Mouse (Mus musculus) ES-E14 (cell line): ENCODE data around the gene Rad9b. TPM values are rescaled to one million over a fixed set of nuclear protein-coding genes. Genes with fewer than 3 reads are reported as not detected.

Source experiments
- DNase-seq: peaks from one replicate; pipeline ENCODE4 v3.0.0-alpha.2; 2013; ENCODE audit warnings: low read depth, low spot score
- H3K27ac ChIP-seq: 2 replicates; pipeline ENCODE4 v1.5.1; 2012; ENCODE audit warnings: low read depth, mild to moderate bottlenecking, low read length, moderate library complexity, mixed read lengths; ENCODE audit not compliant: poor library complexity, insufficient read depth, severe bottlenecking
- H3K36me3 ChIP-seq: 2 replicates; pipeline ENCODE4 v1.6.1; 2012; ENCODE audit warnings: mild to moderate bottlenecking, low read length, moderate library complexity, mixed read lengths; ENCODE audit not compliant: control insufficient read depth, poor library complexity, insufficient read depth, severe bottlenecking
- H3K4me1 ChIP-seq, 2 experiments: fragments of 150-350 bp in 1 of 2; sonication (generic) in 1 of 2; 2 replicates each; pipeline ENCODE4 v1.6.1; 2012; ENCODE audit warnings: low read length in 2 of 2, mild to moderate bottlenecking in 1 of 2, mixed read lengths in 1 of 2; ENCODE audit not compliant: control insufficient read depth in 2 of 2, insufficient read depth in 2 of 2, poor library complexity in 1 of 2
- H3K4me3 ChIP-seq, 2 experiments: fragments of 150-350 bp in 1 of 2; sonication (generic) in 1 of 2; 2 replicates each; pipeline ENCODE4 v1.5.1; 2012; ENCODE audit warnings: low read length in 2 of 2, low read depth in 1 of 2, mild to moderate bottlenecking in 1 of 2, mixed read lengths in 1 of 2; ENCODE audit not compliant: insufficient read depth in 1 of 2, poor library complexity in 1 of 2, severe bottlenecking in 1 of 2
- H3K9ac ChIP-seq: 2 replicates; pipeline ENCODE4 v1.6.1; 2012; ENCODE audit warnings: low read depth, mild to moderate bottlenecking, low read length, mixed read lengths; ENCODE audit not compliant: poor library complexity, insufficient read depth, severe bottlenecking
- H3K9me3 ChIP-seq: fragments of 150-350 bp; sonication (generic); 2 replicates; pipeline ENCODE4 v1.6.1; 2012; ENCODE audit warnings: low read depth, mild to moderate bottlenecking, low read length; ENCODE audit not compliant: control insufficient read depth, insufficient read depth
- CHD2 ChIP-seq: IDR thresholded peaks from 2 replicates; pipeline ENCODE4 v1.6.1; 2014; ENCODE audit warnings: mild to moderate bottlenecking, low read depth, low read length, inconsistent platforms
- HCFC1 ChIP-seq: IDR thresholded peaks from 2 replicates; pipeline ENCODE4 v1.6.1; 2012; ENCODE audit warnings: low read length, inconsistent platforms, borderline replicate concordance; ENCODE audit not compliant: insufficient read depth
- MAFK ChIP-seq: IDR thresholded peaks from 2 replicates; pipeline ENCODE4 v1.6.1; 2014; ENCODE audit warnings: mild to moderate bottlenecking, low read depth, low read length, inconsistent platforms; ENCODE audit not compliant: insufficient read depth
- ZC3H11A ChIP-seq: IDR thresholded peaks from 2 replicates; pipeline ENCODE4 v1.6.1; 2012; ENCODE audit warnings: low read depth, mild to moderate bottlenecking, inconsistent platforms, low read length, borderline replicate concordance
- ZNF384 ChIP-seq: IDR thresholded peaks from 2 replicates; pipeline ENCODE4 v1.6.1; 2012; ENCODE audit warnings: low read depth, low read length, inconsistent platforms
- in situ Hi-C, 2 experiments: fragments of 600-800 bp; cut with MboI; formaldehyde crosslinking; loops; one replicate each; pipeline ENCODE4 v1.15.1; 2025; ENCODE audit warnings: low sequenced_read_pairs in 2 of 2, inconsistent platforms in 1 of 2; ENCODE audit not compliant: unreplicated experiment in 2 of 2
- total RNA-seq: library from RNA; depleted of rRNA; stranded (reverse); fragments of 300-350 nt; gene quantifications from 2 replicates; pipeline ENCODE4 v1.2.3, GENCODE M21; 2012

Gene Rad9b
- total RNA-seq, 1 experiment: 20.5 TPM

DNA sequence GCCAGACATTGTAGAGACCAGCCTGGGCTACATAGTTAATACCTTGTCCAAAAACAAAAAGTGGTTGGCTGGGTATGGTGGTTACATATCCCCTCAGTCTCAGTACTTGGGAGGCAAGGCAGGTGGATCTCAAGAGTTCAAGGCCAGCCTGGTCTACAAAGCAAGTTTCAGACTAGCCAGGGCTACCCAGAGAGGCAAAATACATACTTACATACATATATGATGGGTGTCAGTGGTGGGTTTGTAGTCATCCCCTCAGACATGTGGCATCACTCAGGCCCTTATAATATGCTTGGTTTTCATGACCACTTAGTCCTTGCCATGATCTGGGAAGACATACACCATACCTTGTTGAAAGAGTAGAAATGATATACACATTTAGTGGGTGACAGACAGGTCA, 36.6 kb upstream of the Rad9b start:
- Histone ChIP-seq H3K4me3 (no peak overlapping the region), H3K9me3 (no peaks in the 10 kb centered on the region), H3K4me1 (peaks cover 1 to 4% of the 10 kb centered on the region in 2 experiments; a peak in 1 of 4 replicates), H3K9ac (no peak overlapping the region), H3K36me3 (peaks cover 6% of the 10 kb centered on the region), H3K27ac (no peak overlapping the region)
- TF ChIP-seq MAFK: no peak
- TF ChIP-seq ZNF384: no peak
- no peak for TF ChIP-seq CHD2
- TF ChIP-seq HCFC1: no peak
- TF ChIP-seq ZC3H11A: no peak
- in situ Hi-C loops: no loop called here
- DNase-seq: no peak

DNA sequence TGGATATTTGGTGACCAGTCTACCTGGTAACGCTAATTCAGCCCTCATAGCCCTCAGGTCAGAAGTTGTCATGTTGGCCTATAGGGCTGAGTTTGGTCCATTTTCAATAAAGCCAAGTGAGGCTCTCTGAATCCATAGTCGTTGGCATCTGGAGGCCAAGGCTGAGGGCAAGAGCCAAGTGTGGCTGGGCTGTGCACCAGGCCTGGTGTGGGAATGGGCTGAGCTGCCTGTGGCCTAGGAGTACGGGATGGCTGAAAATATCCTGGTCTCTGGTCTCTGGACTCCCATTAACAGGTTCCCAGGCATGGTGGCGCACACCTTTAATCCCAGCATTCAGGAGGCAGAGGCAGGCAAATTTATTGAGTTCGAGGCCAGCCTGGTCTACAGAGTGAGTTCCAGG, 36.0 kb upstream of the Rad9b start:
- peaks cover 6% of the 10 kb centered on the region for H3K36me3 ChIP-seq
- H3K9me3 ChIP-seq: no peaks in the 10 kb centered on the region
- TF ChIP-seq HCFC1: no peak
- no peak for TF ChIP-seq MAFK
- no peak for TF ChIP-seq ZNF384
- TF ChIP-seq CHD2: no peak
- no peak for TF ChIP-seq ZC3H11A
- in situ Hi-C loops: no loop called here
- peaks cover 1 to 4% of the 10 kb centered on the region in 2 experiments; a peak in 1 of 4 replicates for H3K4me1 ChIP-seq
- H3K9ac ChIP-seq: no peak overlapping the region
- no peak overlapping the region for H3K27ac ChIP-seq
- DNase-seq: no peak
- no peak overlapping the region for H3K4me3 ChIP-seq

DNA sequence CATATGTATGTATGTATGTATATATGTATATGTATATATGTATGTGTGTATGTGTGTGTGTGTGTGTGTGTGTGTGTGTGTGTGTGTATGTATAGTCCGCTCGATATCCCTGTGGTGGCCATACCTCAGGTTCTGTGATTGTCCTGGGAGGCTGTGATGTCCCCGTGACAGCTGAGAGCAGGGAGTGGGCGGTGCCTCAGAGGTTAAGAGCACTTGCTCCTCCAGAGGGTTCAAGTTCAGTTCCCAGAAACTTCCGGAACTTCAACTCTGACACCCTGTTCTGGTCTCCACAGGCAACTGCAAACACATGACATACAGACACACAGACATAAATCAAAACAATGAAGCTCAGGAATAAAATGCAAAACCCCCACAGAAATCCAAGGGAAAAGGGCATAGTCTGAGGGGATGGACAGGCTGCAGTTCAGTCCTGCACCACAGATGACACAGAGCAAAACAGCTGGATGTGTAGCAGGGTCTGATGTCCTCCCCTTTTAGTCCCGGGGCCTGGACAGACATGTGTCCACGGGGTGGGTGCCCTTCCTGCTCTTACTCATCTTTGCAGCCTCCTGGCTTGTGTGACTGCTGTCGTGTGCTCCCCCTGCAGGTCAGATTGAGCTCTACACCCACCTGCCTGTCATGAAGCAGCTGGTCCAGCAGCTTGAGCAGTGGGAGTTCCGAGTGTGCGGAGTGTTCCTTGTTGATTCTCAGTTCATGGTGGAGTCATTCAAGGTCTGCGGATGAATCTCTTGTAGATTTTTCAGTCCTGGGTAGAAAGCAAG, 25.5 kb upstream of the Rad9b start:
- Histone ChIP-seq H3K36me3 (peaks cover 34% of the 10 kb centered on the region), H3K27ac (no peak overlapping the region), H3K9me3 (no peaks in the 10 kb centered on the region), H3K4me1 (peaks cover 0 to 6% of the 10 kb centered on the region in 2 experiments; a peak in 1 of 4 replicates), H3K9ac (no peak overlapping the region), H3K4me3 (no peak overlapping the region)
- no peak for TF ChIP-seq ZC3H11A
- no peak for TF ChIP-seq HCFC1
- TF ChIP-seq ZNF384: 0 out of 2 replicates have a peak, but pooled peaks have one; percentile 6
- TF ChIP-seq CHD2: no peak
- no peak for TF ChIP-seq MAFK
- in situ Hi-C loops: no loop called here
- peak; percentile 65 for DNase-seq

DNA sequence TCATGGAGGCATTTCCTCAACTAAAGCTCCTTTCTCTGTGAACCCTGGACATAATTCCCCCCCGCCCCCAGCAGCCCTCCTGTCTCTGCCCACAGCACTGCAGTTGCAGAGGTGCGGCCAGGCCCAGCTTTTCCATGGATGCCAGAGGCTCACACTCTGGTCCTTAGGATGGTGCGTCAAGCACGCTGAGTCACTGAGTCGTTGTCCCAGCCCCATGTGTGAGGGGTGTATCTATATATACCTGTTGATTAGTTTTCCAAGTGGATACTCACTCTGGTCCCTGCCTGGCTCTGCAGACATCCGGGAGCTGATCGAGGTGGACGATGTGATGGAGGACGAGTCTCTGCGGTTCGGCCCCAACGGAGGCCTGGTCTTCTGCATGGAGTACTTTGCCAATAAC, 24.1 kb upstream of the Rad9b start:
- no peak overlapping the region for H3K4me3 ChIP-seq
- in situ Hi-C loops: no loop called here

More for the DNA sequence above, 24.1 kb upstream of the Rad9b start:
- no peak overlapping the region for H3K27ac ChIP-seq
- no peaks in the 10 kb centered on the region for H3K9me3 ChIP-seq
- H3K36me3 ChIP-seq: peaks cover 34% of the 10 kb centered on the region
- no peak overlapping the region for H3K9ac ChIP-seq
- TF ChIP-seq MAFK (no peak), ZNF384 (no peak), CHD2 (no peak), ZC3H11A (no peak), HCFC1 (no peak)
- DNase-seq: no peak
- peaks cover 4 to 11% of the 10 kb centered on the region in 2 experiments; a peak in 3 of 4 replicates for H3K4me1 ChIP-seq
